Mouse (Mus musculus): ENCODE data around the gene Sall4. TPM values are rescaled to one million over a fixed set of nuclear protein-coding genes. Genes with fewer than 3 reads are reported as not detected.

Gene Sall4
- total and polyA plus RNA-seq, 3 experiments = not detected

- H3K27ac ChIP-seq (ENCODE audit: control insufficient read depth, low read depth, low read length) = no peak overlapping the region
- no peaks in the 10 kb centered on the region for H3K4me1 ChIP-seq (ENCODE audit: control insufficient read depth in 1 of 2, insufficient read depth in 2 of 2, low read length in 2 of 2)
- H3K4me3 ChIP-seq (ENCODE audit: control insufficient read depth in 1 of 2, insufficient read depth in 1 of 2, low read depth in 2 of 2, low read length in 2 of 2) = no peak overlapping the region
- no peak overlapping the region for H3K9ac ChIP-seq (ENCODE audit: control insufficient read depth, low read depth, low read length, poor library complexity, severe bottlenecking)
- H3K27me3 ChIP-seq (ENCODE audit: control insufficient read depth in 1 of 2, insufficient read depth in 2 of 2, low read length in 2 of 2) = no peaks in the 10 kb centered on the region
- no peak for TF ChIP-seq SIN3A (IDR thresholded peaks at IDR 0.05; ENCODE audit: low read length)
- peak in 2 of 3 experiments; percentile 5 to 32; a peak in 2 of 6 replicates for TF ChIP-seq CTCF (IDR thresholded peaks at IDR 0.05 in 2 of 3, conservative IDR thresholded peaks at IDR 0.05 in 1 of 3; ENCODE audit: control insufficient read depth in 1 of 3, insufficient read depth in 1 of 3, low read depth in 2 of 3, low read length in 3 of 3, poor library complexity in 1 of 3, severe bottlenecking in 1 of 3)
- peak; percentile 56 for TF ChIP-seq ZNF384 (IDR thresholded peaks at IDR 0.05; ENCODE audit: low read depth, low read length)
- H3K36me3 ChIP-seq (ENCODE audit: control insufficient read depth in 1 of 2, insufficient read depth in 2 of 2, low read length in 2 of 2) = no peaks in the 10 kb centered on the region
- H3K79me2 ChIP-seq (ENCODE audit: control insufficient read depth, insufficient read depth, low read length, poor library complexity) = no peaks in the 10 kb centered on the region
- no peak for DNase-seq (ENCODE audit: low read depth, low spot score)
- H3K9me3 ChIP-seq (replicated peaks; ENCODE audit: insufficient read depth, low read length) = no peaks in the 10 kb centered on the region
Measured at GRCm38 (mm10) chr2:168742649-168743048, 25.1 kb downstream of the Sall4 start.

GRCm38 (mm10) chr2:168742059-168742627 lies 25.6 kb downstream of the Sall4 start, which contains the start of gene Atp9a:
Atp9a (minus strand) TSS chr2:168742409.
- Histone ChIP-seq H3K79me2 (ENCODE audit: control insufficient read depth, insufficient read depth, low read length, poor library complexity) (no peaks in the 10 kb centered on the region), H3K9me3 (replicated peaks; ENCODE audit: insufficient read depth, low read length) (no peaks in the 10 kb centered on the region), H3K4me3 (ENCODE audit: control insufficient read depth in 1 of 2, insufficient read depth in 1 of 2, low read depth in 2 of 2, low read length in 2 of 2) (no peak within 1 kb of the TSS), H3K36me3 (ENCODE audit: control insufficient read depth in 1 of 2, insufficient read depth in 2 of 2, low read length in 2 of 2) (no peaks in the 10 kb centered on the region), H3K27ac (ENCODE audit: control insufficient read depth, low read depth, low read length) (no peak within 1 kb of the TSS), H3K4me1 (ENCODE audit: control insufficient read depth in 1 of 2, insufficient read depth in 2 of 2, low read length in 2 of 2) (no peaks in the 10 kb centered on the region), H3K9ac (ENCODE audit: control insufficient read depth, low read depth, low read length, poor library complexity, severe bottlenecking) (no peak within 1 kb of the TSS), H3K27me3 (ENCODE audit: control insufficient read depth in 1 of 2, insufficient read depth in 2 of 2, low read length in 2 of 2) (no peaks in the 10 kb centered on the region)
- TF ChIP-seq USF2 (IDR thresholded peaks at IDR 0.05; ENCODE audit: borderline replicate concordance in 1 of 2, insufficient read depth in 1 of 2, low read depth in 1 of 2, low read length in 2 of 2) (no peak), ZKSCAN1 (IDR thresholded peaks at IDR 0.05; ENCODE audit: low read depth, low read length) (no peak), NELFE (IDR thresholded peaks at IDR 0.05; ENCODE audit: low read depth, low read length) (no peak), ETS1 (IDR thresholded peaks at IDR 0.05; ENCODE audit: low read depth, low read length) (no peak), UBTF (IDR thresholded peaks at IDR 0.05; ENCODE audit: borderline replicate concordance, insufficient read depth, low read depth, low read length) (no peak), POLR2AphosphoS5 (IDR thresholded peaks at IDR 0.05; ENCODE audit: borderline replicate concordance, low read depth, low read length) (no peak)
- DNase-seq (ENCODE audit: low read depth, low spot score) = no peak

DNA sequence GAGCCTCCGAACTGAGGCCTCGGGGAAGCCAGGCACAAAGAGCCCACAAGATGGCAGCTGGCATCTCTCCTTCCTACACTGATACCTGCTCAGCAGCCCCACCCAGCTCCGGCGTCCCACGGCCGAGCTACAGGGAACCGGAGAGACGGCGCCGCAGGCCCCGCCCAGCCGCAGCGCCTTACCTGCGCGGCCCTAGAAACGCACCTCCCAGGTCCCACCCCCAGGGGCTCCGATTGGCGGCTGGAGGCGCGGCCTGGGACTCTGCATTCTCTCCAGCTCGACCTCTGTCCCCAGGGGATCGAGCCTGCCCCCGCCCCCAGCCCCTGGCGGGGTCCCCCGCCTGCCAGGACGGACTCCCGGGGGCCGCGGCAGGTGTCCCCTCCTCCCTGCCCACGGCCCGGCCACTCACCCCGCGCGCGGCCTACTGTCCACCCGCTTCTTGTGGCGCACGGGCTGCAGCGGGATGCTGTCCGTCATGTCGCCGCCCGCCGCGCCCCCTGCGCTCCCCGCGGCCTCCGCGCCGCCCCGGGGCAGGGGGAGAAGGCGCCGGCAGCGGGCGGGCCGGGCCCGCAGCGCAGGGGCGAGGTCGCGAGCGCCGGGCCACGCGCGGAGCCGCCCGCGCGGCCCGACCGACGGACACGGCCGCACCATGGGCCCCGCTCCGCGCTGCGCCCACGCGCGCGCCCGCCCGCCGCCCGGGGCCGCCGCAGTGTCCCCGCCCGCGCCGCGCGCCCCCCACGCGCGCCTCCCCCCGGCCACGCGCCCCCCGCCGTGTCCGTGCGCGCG lies 26.3 kb downstream of the Sall4 start:
- Histone ChIP-seq H3K4me1 (ENCODE audit: control insufficient read depth in 1 of 2, insufficient read depth in 2 of 2, low read length in 2 of 2) (no peaks in the 10 kb centered on the region), H3K27me3 (ENCODE audit: control insufficient read depth in 1 of 2, insufficient read depth in 2 of 2, low read length in 2 of 2) (no peaks in the 10 kb centered on the region), H3K27ac (ENCODE audit: control insufficient read depth, low read depth, low read length) (no peak overlapping the region), H3K9ac (ENCODE audit: control insufficient read depth, low read depth, low read length, poor library complexity, severe bottlenecking) (no peak overlapping the region), H3K4me3 (ENCODE audit: control insufficient read depth in 1 of 2, insufficient read depth in 1 of 2, low read depth in 2 of 2, low read length in 2 of 2) (no peak overlapping the region), H3K9me3 (replicated peaks; ENCODE audit: insufficient read depth, low read length) (no peaks in the 10 kb centered on the region), H3K79me2 (ENCODE audit: control insufficient read depth, insufficient read depth, low read length, poor library complexity) (no peaks in the 10 kb centered on the region), H3K36me3 (ENCODE audit: control insufficient read depth in 1 of 2, insufficient read depth in 2 of 2, low read length in 2 of 2) (no peaks in the 10 kb centered on the region)
- no peak for DNase-seq (ENCODE audit: low read depth, low spot score)
- TF ChIP-seq ZKSCAN1 (IDR thresholded peaks at IDR 0.05; ENCODE audit: low read depth, low read length) (no peak), TBP (IDR thresholded peaks at IDR 0.05; ENCODE audit: low read depth, low read length) (no peak), RAD21 (IDR thresholded peaks at IDR 0.05; ENCODE audit: low read depth, low read length) (no peak), CTCF (IDR thresholded peaks at IDR 0.05 in 2 of 3, conservative IDR thresholded peaks at IDR 0.05 in 1 of 3; ENCODE audit: control insufficient read depth in 1 of 3, insufficient read depth in 1 of 3, low read depth in 2 of 3, low read length in 3 of 3, poor library complexity in 1 of 3, severe bottlenecking in 1 of 3) (no peak)

Data from MEL (cell line).